Mouse (Mus musculus) cerebellum, postnatal 10 days (tissue): Measurements from ENCODE around the gene Intu.

Experiments
- DNase-seq, 2 experiments: peaks; one replicate each; pipeline ENCODE4 v3.0.0; 2021; ENCODE audit warnings: mixed read lengths in 2 of 2

Intu gene

DNA sequence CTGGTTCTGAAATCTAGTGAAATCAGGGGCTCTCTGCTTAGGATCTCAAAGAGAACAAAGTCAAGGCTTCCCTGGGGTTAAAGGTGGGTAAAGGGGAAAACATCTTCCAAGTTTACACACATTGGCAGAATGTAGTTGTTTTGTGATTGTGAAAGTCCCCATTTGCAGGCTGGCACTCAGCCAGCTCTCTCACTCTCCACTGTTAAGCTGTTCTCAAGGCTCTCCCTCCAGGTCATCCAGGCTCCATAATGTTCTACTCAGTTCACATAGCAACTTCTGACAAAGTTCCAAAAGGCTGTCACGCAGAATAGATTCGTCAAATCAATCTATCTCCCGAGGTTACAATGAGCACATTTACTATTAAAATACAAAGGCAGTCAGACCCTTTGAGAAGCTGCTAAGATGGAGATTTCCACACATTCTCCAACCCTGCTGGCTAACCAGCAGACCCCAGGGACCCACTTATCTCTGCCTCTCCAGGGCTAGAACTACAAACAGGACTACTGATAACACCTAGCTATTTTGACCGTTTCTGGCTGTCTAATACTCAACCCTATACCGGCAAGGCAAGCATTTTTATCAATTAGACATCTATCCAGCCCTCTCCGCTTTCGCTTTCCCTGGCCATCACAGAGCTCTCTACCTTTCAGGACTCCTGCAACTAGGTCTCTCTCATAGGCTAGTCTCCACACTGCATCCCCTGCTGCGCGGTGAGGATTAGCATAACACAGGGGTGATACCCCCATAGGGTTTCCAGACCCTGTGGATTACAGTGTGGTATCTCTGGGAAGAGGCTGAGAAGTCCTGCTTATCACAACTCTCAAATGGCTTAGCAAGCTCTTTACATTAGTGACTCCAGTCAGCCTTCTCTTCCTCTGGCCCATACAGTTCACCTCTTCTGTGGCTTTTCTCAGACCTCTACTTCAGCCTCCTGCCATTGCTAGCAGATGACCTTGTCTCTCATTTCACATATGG is 2.8 kb upstream of the Intu start:
- peak; percentile 16 to 22 for DNase-seq

GRCm38 (mm10) chr3:40528958-40529357 is 2.1 kb upstream of the Intu start:
- peak in 1 of 2 experiments; percentile 15 for DNase-seq

GRCm38 (mm10) chr3:40530845-40531244 is 241 bp upstream of the Intu start:
- no peak for DNase-seq

DNA sequence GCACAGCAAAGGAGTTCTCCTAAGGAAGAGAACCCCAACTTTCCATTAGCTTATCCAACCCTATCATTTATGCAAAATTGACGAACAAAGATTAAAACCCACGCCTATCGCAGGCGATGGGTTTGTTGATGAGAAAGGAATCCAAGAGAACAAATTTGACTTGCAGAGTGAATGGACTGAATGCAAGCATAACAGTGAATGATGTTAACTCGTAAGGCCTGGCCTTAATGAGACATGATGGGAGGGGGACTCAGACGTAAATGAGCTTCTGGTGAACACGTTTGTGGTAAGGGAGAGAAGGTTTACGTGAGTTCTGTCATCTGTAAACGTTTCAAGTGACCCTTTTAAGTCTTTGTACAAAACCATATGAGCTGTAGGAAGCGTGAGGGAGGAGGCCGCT is 1.2 kb downstream of the Intu start:
- no peak for DNase-seq

DNA sequence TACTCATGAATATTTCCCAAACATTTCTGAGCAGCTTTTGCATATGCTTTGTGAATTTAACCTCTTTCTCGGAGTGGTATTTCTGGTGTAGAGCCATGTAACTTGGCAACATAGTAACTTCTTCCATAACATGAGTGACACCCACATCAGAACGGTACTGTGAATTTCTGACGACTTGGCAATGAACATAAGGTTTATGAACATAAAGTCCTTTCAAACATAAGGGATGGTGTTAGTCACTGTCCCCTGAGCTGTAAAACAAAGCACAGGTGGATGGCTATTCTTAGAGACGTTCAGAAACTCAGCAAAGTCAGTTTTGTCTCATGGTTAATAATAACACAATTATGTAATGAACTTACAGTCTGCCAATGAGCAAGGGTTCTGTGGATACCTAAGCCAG is 3.1 kb downstream of the Intu start:
- DNase-seq = no peak

DNA sequence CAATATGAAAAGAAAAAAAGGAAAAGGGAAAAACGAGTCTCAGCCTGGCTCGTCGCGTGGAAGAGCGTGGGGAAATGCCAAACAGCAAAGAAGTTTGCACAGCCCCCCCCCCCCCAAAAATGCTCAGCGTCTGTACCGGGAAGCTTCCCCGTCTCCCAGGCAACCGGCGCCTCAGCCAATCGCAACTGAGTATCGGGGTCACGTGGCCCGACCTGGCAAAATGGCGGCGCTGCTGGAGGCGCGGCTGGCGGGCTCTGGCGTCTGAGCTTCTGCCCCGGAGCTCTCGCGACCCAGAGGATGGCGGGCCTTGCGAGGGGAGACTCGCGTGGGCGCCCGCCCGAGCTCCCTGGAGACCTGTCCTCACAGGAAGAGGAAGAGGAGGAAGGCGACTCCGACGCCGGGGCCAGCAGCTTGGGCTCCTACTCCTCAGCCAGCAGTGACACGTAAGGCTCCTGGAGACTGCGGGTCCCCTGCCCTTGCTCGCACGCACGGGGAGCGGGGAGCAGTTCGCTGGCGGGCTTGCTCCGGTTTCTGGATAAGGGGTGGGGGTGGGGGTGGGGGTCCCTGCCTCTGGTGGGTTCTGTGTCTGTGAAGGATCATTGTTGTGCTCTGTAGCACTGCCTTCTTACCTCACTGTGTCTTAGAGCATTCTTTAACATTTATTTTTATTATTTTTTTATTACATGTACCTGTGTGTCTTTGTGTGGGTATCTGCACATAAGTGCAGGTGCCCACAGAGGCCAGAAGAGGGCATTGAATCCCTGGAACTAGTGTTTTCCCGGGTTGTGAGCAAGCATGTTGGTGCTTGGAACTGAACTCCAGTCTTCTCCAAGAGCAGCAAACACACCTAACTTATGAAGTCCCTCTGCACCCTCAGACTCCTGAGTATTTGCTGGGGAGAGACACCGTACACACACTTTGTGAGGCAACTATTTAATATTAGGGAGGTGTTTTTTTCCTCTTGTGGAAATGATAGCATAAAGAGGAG is 9.8 kb downstream of the Intu start:
- peak; percentile 96 to 97 for DNase-seq

- DNase-seq = no peak
Measured at GRCm38 (mm10) chr3:40546621-40547020, 15.5 kb downstream of the Intu start.

DNA sequence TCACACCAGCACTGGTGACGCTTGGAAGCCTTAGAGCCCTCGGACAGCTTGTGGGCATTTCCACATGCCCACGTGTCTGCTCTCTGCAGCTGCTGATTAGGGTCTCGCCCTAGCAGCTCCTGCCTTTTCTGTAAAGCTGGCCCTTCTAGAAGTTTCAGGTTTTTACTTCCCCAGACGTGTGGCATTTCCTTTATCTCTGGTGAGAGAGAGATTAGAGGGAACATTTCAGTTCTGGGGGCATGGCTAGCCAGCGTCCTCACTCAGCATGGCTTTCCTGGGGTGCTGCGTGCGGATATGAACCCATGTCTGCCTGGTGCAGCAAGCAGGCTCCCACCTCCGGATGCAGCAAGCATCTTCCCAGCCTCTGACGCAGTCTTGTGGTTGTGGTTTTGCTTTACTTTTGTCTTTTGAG is 121.9 kb downstream of the Intu start:
- DNase-seq = no peak

GRCm38 (mm10) chr3:40653582-40653981 is 122.5 kb downstream of the Intu start:
- DNase-seq = no peak

- peak; percentile 79 to 80 for DNase-seq
Measured at GRCm38 (mm10) chr3:40654028-40654427, 122.9 kb downstream of the Intu start.

- no peak for DNase-seq
Measured at GRCm38 (mm10) chr3:40655571-40655970, 124.5 kb downstream of the Intu start.

DNA sequence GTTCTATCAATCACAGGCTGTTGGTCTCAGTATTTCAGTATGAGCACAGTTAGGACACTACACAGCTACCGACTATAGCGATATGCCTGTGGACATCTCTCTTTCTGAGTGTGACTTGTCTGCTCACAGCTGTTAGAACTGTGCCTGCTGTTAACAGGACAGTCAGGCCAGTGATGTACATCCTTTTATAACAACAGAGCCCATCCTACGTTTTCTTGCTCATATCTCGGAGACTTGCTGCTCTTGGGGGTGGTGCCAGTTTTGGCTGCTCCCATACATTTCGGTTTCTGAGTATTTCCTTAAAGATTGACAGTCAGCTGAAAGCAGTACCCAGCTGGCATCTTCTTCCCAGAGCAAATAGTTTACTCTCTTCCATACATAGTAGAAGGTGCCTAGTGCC is 125.3 kb downstream of the Intu start:
- DNase-seq = no peak

- DNase-seq = no peak
Measured at GRCm38 (mm10) chr3:40660231-40660630, 129.1 kb downstream of the Intu start.

DNA sequence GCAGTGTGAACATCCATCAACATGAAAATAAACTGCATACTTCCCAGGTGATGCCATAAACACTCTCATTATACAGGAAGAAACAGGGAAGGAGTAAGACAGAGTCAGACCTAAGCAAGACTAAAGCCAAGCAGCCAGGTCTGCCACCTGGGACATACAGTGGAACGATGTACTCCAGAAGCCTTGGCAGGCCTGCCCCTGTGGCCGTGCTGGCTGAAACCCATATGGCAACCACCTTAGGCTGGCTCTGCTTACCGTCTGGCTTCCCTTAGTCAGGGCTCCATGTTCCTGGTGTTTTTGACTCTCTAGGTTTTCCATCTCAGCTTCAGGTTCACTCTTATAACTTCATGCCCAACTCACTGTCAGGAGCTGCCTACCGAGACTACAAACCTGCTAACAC is 135.0 kb downstream of the Intu start:
- DNase-seq = peak; percentile 77 to 83

GRCm38 (mm10) chr3:40666861-40667719 is 136.0 kb downstream of the Intu start:
- no peak for DNase-seq

GRCm38 (mm10) chr3:40668889-40669288 is 137.8 kb downstream of the Intu start:
- DNase-seq = no peak

- no peak for DNase-seq
Measured at GRCm38 (mm10) chr3:40669395-40669794, 138.3 kb downstream of the Intu start.

DNA sequence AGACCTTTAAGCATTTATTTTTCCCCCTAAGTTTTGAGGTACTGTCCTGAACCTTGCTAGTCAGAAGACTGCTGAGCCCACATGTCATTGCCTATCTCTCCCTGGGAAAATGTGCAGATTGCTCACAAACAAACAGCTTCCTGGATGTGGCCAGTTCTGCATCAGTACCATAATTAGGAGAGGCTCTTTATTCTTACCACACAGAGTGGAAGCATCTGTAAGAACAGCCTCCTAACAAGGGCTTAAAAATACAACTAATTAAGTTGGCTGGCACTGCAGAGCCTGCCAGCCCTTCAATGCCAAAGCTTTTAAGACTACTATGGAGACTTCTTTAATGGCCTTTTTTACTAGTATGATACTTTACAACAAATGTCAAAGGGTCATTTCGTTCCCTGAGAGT is 142.4 kb downstream of the Intu start:
- DNase-seq = no peak

GRCm38 (mm10) chr3:40674873-40675405 is 143.9 kb downstream of the Intu start:
- DNase-seq = no peak

- no peak for DNase-seq
Measured at GRCm38 (mm10) chr3:40678856-40679255, 147.8 kb downstream of the Intu start.

- DNase-seq = no peak
Measured at GRCm38 (mm10) chr3:40682404-40682803, 151.3 kb downstream of the Intu start.

DNA sequence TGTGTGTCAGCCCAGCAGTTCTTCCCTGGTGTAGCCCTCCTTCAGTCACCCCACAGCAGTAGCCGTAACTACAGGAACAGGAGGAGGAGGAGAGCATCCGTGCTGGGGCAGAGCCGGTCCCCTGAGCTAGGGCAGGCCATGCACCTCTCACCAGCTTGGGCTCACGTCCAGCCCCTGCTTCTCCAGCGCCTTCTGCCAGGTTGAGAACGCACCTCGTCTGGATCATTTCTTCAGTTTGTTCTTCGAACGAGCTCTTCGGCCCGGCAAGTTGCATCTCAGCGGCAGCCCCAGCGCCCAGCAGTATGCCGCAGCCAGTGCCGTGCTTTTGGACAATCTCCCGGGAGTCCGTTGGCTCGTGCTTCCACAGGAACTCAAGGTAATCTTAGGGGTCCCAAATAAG is 152.1 kb downstream of the Intu start:
- DNase-seq = peak; percentile 47 to 58
